Mouse (Mus musculus): Measurements from ENCODE around the gene Dab1. TPM values are rescaled to one million over a fixed set of nuclear protein-coding genes. Genes with fewer than 3 reads are reported as not detected.

The Dab1 gene
- polyA plus RNA-seq, 1 experiment from 2014 or later = 22.8 TPM

- WGBS = 63% methylated on average over 4 of the region's 4 CpGs
- H3K4me2 ChIP-seq (ENCODE audit: low read length) = no peak overlapping the region
- H3K4me3 ChIP-seq (replicated peaks; ENCODE audit: low read depth, low read length) = no peak overlapping the region
- no peaks in the 10 kb centered on the region for H3K4me1 ChIP-seq (replicated peaks; ENCODE audit: insufficient read depth, low read length)
- no peak for ATAC-seq (replicated peaks; ENCODE audit: low FRiP score, low read depth)
- no peak for DNase-seq (ENCODE audit: low spot score)
- no peak overlapping the region for H3K9ac ChIP-seq (ENCODE audit: low read depth, low read length)
- no peak for TF ChIP-seq CTCF (IDR thresholded peaks at IDR 0.05; ENCODE audit: low read depth)
- H3K9me3 ChIP-seq (replicated peaks; ENCODE audit: low read length) = no peaks in the 10 kb centered on the region
- H3K27me3 ChIP-seq (ENCODE audit: insufficient read depth, low read length) = no peaks in the 10 kb centered on the region
- H3K36me3 ChIP-seq (ENCODE audit: insufficient read depth, low read length) = no peaks in the 10 kb centered on the region
- H3K27ac ChIP-seq = no peak overlapping the region
Measured at GRCm38 (mm10) chr4:103706501-103706900, 87.3 kb downstream of the Dab1 start.

DNA sequence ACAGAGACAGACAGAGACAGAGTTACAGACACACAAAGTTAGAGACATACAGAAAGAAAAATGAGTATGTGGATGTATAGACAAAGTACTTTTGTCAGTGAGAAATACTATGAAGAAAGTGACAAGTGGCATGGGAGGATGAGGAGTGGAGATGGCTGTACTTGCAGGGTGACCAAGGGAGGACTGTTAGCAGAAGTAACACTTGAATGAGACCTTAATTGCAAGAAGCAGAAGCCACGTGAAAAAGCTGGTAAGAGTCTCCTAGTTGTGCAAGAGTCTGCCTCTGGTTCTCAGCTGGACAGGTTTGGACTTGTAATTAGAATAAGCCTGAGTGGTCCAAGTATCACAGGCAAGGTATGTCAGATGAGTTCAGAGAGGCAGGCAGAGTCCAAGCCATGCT is 88.0 kb downstream of the Dab1 start:
- Histone ChIP-seq H3K4me3 (replicated peaks; ENCODE audit: low read depth, low read length) (no peak overlapping the region), H3K27ac (no peak overlapping the region), H3K9ac (ENCODE audit: low read depth, low read length) (no peak overlapping the region), H3K27me3 (ENCODE audit: insufficient read depth, low read length) (no peaks in the 10 kb centered on the region), H3K4me2 (ENCODE audit: low read length) (no peak overlapping the region), H3K4me1 (replicated peaks; ENCODE audit: insufficient read depth, low read length) (no peaks in the 10 kb centered on the region), H3K9me3 (replicated peaks; ENCODE audit: low read length) (no peaks in the 10 kb centered on the region), H3K36me3 (ENCODE audit: insufficient read depth, low read length) (no peaks in the 10 kb centered on the region)
- DNase-seq (ENCODE audit: low spot score) (no peak), ATAC-seq (replicated peaks; ENCODE audit: low FRiP score, low read depth) (no peak)
- 43% methylated on average over 1 of the region's 1 CpGs for WGBS
- TF ChIP-seq CTCF (IDR thresholded peaks at IDR 0.05; ENCODE audit: low read depth) = no peak

DNA sequence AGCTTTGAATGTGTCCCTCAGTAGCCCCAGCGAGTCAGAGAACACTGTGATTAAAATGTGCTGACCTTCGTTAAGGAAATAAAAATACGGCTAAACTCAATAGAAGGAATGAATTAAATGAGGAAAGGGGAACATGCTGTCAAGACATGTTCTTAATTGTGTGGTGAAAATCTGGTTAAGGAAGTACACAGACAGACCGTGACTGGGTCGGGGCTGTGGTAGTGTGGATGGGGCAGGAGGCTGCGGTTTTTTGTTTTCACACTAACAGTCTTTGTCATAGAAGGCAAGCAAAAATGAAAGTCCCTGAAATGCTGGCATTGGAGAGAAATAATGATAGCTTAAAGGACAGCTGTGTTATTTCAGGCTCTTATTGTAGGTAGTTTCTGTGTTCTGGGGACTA is 92.2 kb downstream of the Dab1 start:
- Histone ChIP-seq H3K4me3 (replicated peaks; ENCODE audit: low read depth, low read length) (no peak overlapping the region), H3K4me1 (replicated peaks; ENCODE audit: insufficient read depth, low read length) (no peaks in the 10 kb centered on the region), H3K4me2 (ENCODE audit: low read length) (no peak overlapping the region), H3K27ac (no peak overlapping the region), H3K36me3 (ENCODE audit: insufficient read depth, low read length) (no peaks in the 10 kb centered on the region), H3K27me3 (ENCODE audit: insufficient read depth, low read length) (no peaks in the 10 kb centered on the region), H3K9ac (ENCODE audit: low read depth, low read length) (no peak overlapping the region), H3K9me3 (replicated peaks; ENCODE audit: low read length) (no peaks in the 10 kb centered on the region)
- no peak for DNase-seq (ENCODE audit: low spot score)
- TF ChIP-seq CTCF (IDR thresholded peaks at IDR 0.05; ENCODE audit: low read depth) = no peak
- 78% methylated on average over 6 of the region's 6 CpGs for WGBS
- no peak for ATAC-seq (replicated peaks; ENCODE audit: low FRiP score, low read depth)

DNA sequence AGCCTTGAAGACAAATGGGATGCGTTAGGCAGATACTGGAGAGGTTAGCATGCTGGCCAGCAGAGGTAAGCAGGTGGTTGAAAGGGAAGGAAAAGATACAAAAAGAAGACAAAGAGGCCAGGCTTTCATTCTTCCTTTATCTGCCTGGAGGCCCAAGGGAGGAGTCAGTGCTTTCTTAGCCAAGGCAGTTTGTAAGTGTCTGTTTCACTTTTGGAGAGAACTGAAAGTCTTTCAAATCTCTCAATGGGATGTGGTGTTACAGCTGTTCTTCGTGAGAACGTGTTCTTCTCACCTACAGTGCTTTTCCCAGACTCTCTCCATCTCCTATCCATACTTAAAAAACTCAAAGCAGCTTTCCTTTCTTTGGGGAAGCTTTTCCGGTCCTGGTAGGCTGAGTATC is 94.8 kb downstream of the Dab1 start:
- Histone ChIP-seq H3K9me3 (replicated peaks; ENCODE audit: low read length) (no peaks in the 10 kb centered on the region), H3K36me3 (ENCODE audit: insufficient read depth, low read length) (no peaks in the 10 kb centered on the region), H3K9ac (ENCODE audit: low read depth, low read length) (no peak overlapping the region), H3K27ac (no peak overlapping the region), H3K4me2 (ENCODE audit: low read length) (no peak overlapping the region), H3K4me1 (replicated peaks; ENCODE audit: insufficient read depth, low read length) (no peaks in the 10 kb centered on the region), H3K27me3 (ENCODE audit: insufficient read depth, low read length) (no peaks in the 10 kb centered on the region), H3K4me3 (replicated peaks; ENCODE audit: low read depth, low read length) (no peak overlapping the region)
- WGBS = 88% methylated on average over 4 of the region's 4 CpGs
- ATAC-seq (replicated peaks; ENCODE audit: low FRiP score, low read depth) = no peak
- DNase-seq (ENCODE audit: low spot score) = no peak
- no peak for TF ChIP-seq CTCF (IDR thresholded peaks at IDR 0.05; ENCODE audit: low read depth)

DNA sequence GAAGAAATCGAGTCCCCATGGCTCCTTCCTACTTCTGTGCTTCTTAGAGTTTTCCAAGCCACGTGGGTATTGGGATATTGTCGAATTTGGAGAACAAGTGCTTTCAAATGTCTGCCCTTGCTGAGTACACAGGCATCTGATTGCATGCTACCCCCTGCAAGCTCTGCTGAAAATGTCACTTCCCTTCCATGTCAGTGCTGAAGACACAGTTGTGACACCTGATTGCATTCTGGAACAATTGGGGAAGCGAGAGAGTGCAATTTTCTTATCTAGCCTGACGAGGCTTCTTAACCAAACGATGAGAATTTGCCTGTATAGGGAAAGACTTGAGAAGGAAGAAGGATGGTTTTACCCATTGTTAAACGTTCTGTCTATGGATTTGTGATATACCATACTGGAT is 95.8 kb downstream of the Dab1 start:
- DNase-seq (ENCODE audit: low spot score) (no peak), ATAC-seq (replicated peaks; ENCODE audit: low FRiP score, low read depth) (no peak)
- no peak overlapping the region for H3K4me2 ChIP-seq (ENCODE audit: low read length)
- 84% methylated on average over 7 of the region's 7 CpGs for WGBS
- H3K27me3 ChIP-seq (ENCODE audit: insufficient read depth, low read length) = no peaks in the 10 kb centered on the region
- no peaks in the 10 kb centered on the region for H3K4me1 ChIP-seq (replicated peaks; ENCODE audit: insufficient read depth, low read length)
- H3K9ac ChIP-seq (ENCODE audit: low read depth, low read length) = no peak overlapping the region
- TF ChIP-seq CTCF (IDR thresholded peaks at IDR 0.05; ENCODE audit: low read depth) = no peak
- H3K27ac ChIP-seq = no peak overlapping the region
- H3K4me3 ChIP-seq (replicated peaks; ENCODE audit: low read depth, low read length) = no peak overlapping the region
- no peaks in the 10 kb centered on the region for H3K36me3 ChIP-seq (ENCODE audit: insufficient read depth, low read length)
- H3K9me3 ChIP-seq (replicated peaks; ENCODE audit: low read length) = no peaks in the 10 kb centered on the region

DNA sequence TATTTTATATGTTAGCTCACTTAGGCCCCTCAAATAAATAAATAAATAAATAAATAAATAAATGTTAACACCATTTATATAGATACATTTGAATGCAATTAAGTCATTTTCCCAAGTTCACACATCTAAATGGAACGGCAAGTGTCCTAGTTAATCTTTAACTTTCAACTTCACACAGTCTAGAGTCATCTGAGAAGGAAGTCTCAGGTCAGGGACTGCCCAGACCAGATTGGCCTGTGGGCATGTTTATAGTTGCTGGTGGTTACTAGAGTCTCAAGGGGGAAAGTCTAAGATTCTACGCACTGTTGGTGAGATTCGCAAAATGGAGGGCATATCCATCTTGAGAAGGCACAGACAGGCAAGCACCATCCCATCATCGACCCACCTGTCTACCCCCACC is 96.4 kb downstream of the Dab1 start:
- ATAC-seq (replicated peaks; ENCODE audit: low FRiP score, low read depth) (no peak), DNase-seq (ENCODE audit: low spot score) (no peak)
- H3K9ac ChIP-seq (ENCODE audit: low read depth, low read length) = no peak overlapping the region
- WGBS = 71% methylated on average over 4 of the region's 4 CpGs
- H3K4me3 ChIP-seq (replicated peaks; ENCODE audit: low read depth, low read length) = no peak overlapping the region
- H3K9me3 ChIP-seq (replicated peaks; ENCODE audit: low read length) = no peaks in the 10 kb centered on the region
- no peaks in the 10 kb centered on the region for H3K4me1 ChIP-seq (replicated peaks; ENCODE audit: insufficient read depth, low read length)
- H3K27ac ChIP-seq = no peak overlapping the region
- no peaks in the 10 kb centered on the region for H3K27me3 ChIP-seq (ENCODE audit: insufficient read depth, low read length)
- TF ChIP-seq CTCF (IDR thresholded peaks at IDR 0.05; ENCODE audit: low read depth) = no peak
- H3K36me3 ChIP-seq (ENCODE audit: insufficient read depth, low read length) = no peaks in the 10 kb centered on the region
- no peak overlapping the region for H3K4me2 ChIP-seq (ENCODE audit: low read length)

GRCm38 (mm10) chr4:103722738-103723137 is 103.6 kb downstream of the Dab1 start:
- Histone ChIP-seq H3K27me3 (ENCODE audit: insufficient read depth, low read length) (no peaks in the 10 kb centered on the region), H3K4me1 (replicated peaks; ENCODE audit: insufficient read depth, low read length) (no peaks in the 10 kb centered on the region), H3K4me2 (ENCODE audit: low read length) (no peak overlapping the region), H3K36me3 (ENCODE audit: insufficient read depth, low read length) (no peaks in the 10 kb centered on the region), H3K9me3 (replicated peaks; ENCODE audit: low read length) (no peaks in the 10 kb centered on the region), H3K4me3 (replicated peaks; ENCODE audit: low read depth, low read length) (no peak overlapping the region), H3K9ac (ENCODE audit: low read depth, low read length) (no peak overlapping the region), H3K27ac (no peak overlapping the region)
- TF ChIP-seq CTCF (IDR thresholded peaks at IDR 0.05; ENCODE audit: low read depth) = no peak
- 86% methylated on average over 1 of the region's 1 CpGs for WGBS
- ATAC-seq (replicated peaks; ENCODE audit: low FRiP score, low read depth) = no peak
- DNase-seq (ENCODE audit: low spot score) = no peak

Data from kidney, postnatal 0 days (tissue).